9 mouse cellular contexts compared by ENCODE assay signal in genomic region chr7:133176256-133177178, GRCm38 (mm10). TPM values are rescaled to one million over a fixed set of nuclear protein-coding genes. Genes with fewer than 3 reads are reported as not detected.
DNase-seq lines count a peak whose midpoint lies in the region; ATAC-seq and TF ChIP-seq lines count a peak whose summit lies in the region.
"Had no signal": no experiment of that assay in that cellular context is flagged by ENCODE, and none has a peak within 500 bp of the region (broad histone marks: within the 10 kb centered on the region; RNA-seq: fewer than 3 reads in every experiment).

No protein-coding gene starts in this region.

- H3K4me3 ChIP-seq in left cerebral cortex, adult 2 months, result no peak overlapping the region

- intact Hi-C loops in heart, postnatal 36 days (cut with DNase I), result no loop called here
- intact Hi-C loops in left cerebral cortex, adult 2 months (cut with DNase I), result no loop called here

- DNase-seq in adrenal gland, adult 2 months, result peak; percentile 48
- DNase-seq in adrenal gland, adult 8-10 months, result no peak
- DNase-seq in urinary bladder, postnatal 14 days (ENCODE audit: low spot score), result peak; percentile 39
- no peak for DNase-seq in urinary bladder, postnatal 25 days (ENCODE audit: low spot score)
- peak; percentile 54 to 59 for DNase-seq in heart, postnatal 36 days
- DNase-seq in ovary, postnatal 36 days (ENCODE audit: low spot score), result peak; percentile 16
- DNase-seq in left cerebral cortex, adult 2 months (ENCODE audit: extremely low spot score in 1 of 2, low spot score in 2 of 2), result no peak

- no peak for ATAC-seq in megakaryocyte progenitor cell, adult 5-6 weeks (replicated peaks; ENCODE audit: poor library complexity)

- no peak overlapping the region for H3K27ac ChIP-seq in left cerebral cortex, adult 2 months
- H3K27ac ChIP-seq: macrophage had no signal

- no peak for TF ChIP-seq CTCF in left cerebral cortex, adult 2 months (IDR thresholded peaks at IDR 0.05)

RNA-seq across cellular contexts. Expression of gene Ctbp2, which starts 52.4 kb away (rescaled TPM):
- total RNA-seq in adrenal gland, adult 2 months (2021), result 10 to 100 TPM; 54.4 to 65.3 TPM
- polyA plus RNA-seq in adrenal gland, adult 2 months (2012; rRNA removed), result 52.8 and 53.2 TPM in 2 replicates
- total RNA-seq in adrenal gland, adult 8-10 months (2022), result 10 to 100 TPM; 60.6 to 88.6 (median 73.7) TPM
- total RNA-seq in heart, postnatal 36 days (2021), result 10 to 100 TPM; 23.8 to 28.6 TPM
- 35.0 and 45.0 TPM in 2 replicates for total RNA-seq in megakaryocyte progenitor cell, adult 5-6 weeks (2015)
- total RNA-seq in megakaryocyte progenitor cell, adult 5-6 weeks (2017), result 40.5 and 44.5 TPM in 2 replicates
- total RNA-seq in left cerebral cortex, adult 2 months (2021), result 10 to 100 TPM; 30.1 to 30.6 TPM

RNA-seq across cellular contexts. Expression of gene Fgfr2, which starts 53.4 kb away (rescaled TPM):
- total RNA-seq in adrenal gland, adult 2 months (2021), result 100 to 1,000 TPM; 178 to 245 TPM
- 47.1 and 48.0 TPM in 2 replicates for polyA plus RNA-seq in adrenal gland, adult 2 months (2012; rRNA removed)
- 100 to 1,000 TPM; 193 to 471 (median 262) TPM for total RNA-seq in adrenal gland, adult 8-10 months (2022)
- 1 to 10 TPM; 1.5 to 1.7 TPM for total RNA-seq in heart, postnatal 36 days (2021)
- not detected in 2 replicates for total RNA-seq in megakaryocyte progenitor cell, adult 5-6 weeks (2015)
- not detected in 2 replicates for total RNA-seq in megakaryocyte progenitor cell, adult 5-6 weeks (2017)
- 10 to 100 TPM; 47.3 to 47.4 TPM for total RNA-seq in left cerebral cortex, adult 2 months (2021)
- polyA plus RNA-seq: macrophage had no signal

Comparison
In these comparisons a context has a peak if more than half of its experiments do, and no peak if none do; other contexts are left out.
1. DNase-seq: peak in adrenal gland, adult 2 months (single experiment), urinary bladder, postnatal 14 days (single experiment), heart, postnatal 36 days (2 of 2) and ovary, postnatal 36 days (single experiment); none in adrenal gland, adult 8-10 months (single experiment), urinary bladder, postnatal 25 days (single experiment) and left cerebral cortex, adult 2 months (0 of 2).
2. RNA of gene Fgfr2, which starts 53.4 kb away (total RNA-seq): 193 to 471 TPM in adrenal gland, adult 8-10 months, 178 to 245 TPM in adrenal gland, adult 2 months and 47.3 to 47.4 TPM in left cerebral cortex, adult 2 months; 1.5 to 1.7 TPM in heart, postnatal 36 days and not detected in megakaryocyte progenitor cell, adult 5-6 weeks; every median in the first group is over 10 times any median in the second.